Mouse (Mus musculus): ENCODE data around the gene Fam83g. TPM values are rescaled to one million over a fixed set of nuclear protein-coding genes. Genes with fewer than 3 reads are reported as not detected.

The Fam83g gene
- polyA plus RNA-seq, 1 experiment = 1.3 TPM

GRCm38 (mm10) chr11:61685119-61685725 is 1.3 kb downstream of the Fam83g start:
- 79% methylated on average over 8 of the region's 8 CpGs for WGBS
- Histone ChIP-seq H3K27ac (ENCODE audit: insufficient read depth, low read length) (no peak overlapping the region), H3K4me1 (ENCODE audit: control insufficient read depth, insufficient read depth, insufficient read length) (peaks cover 10% of the 10 kb centered on the region), H3K36me3 (ENCODE audit: control insufficient read depth, insufficient read depth, low read length) (no peaks in the 10 kb centered on the region), H3K4me3 (ENCODE audit: extremely low read depth, insufficient read depth, insufficient read length) (no peak overlapping the region), H3K27me3 (ENCODE audit: control insufficient read depth, insufficient read depth, low read length) (no peaks in the 10 kb centered on the region)
- TF ChIP-seq CTCF (IDR thresholded peaks at IDR 0.05; ENCODE audit: extremely low read depth, insufficient read depth, insufficient read length, insufficient replicate concordance) (no peak), POLR2A (IDR thresholded peaks at IDR 0.05; ENCODE audit: low read depth, low read length) (no peak)
- no peak for DNase-seq (ENCODE audit: low read depth in 1 of 2, low spot score in 2 of 2)

- no peaks in the 10 kb centered on the region for H3K27me3 ChIP-seq (ENCODE audit: control insufficient read depth, insufficient read depth, low read length)
- H3K27ac ChIP-seq (ENCODE audit: insufficient read depth, low read length) = no peak overlapping the region
- H3K4me1 ChIP-seq (ENCODE audit: control insufficient read depth, insufficient read depth, insufficient read length) = peaks cover 10% of the 10 kb centered on the region
- WGBS = 38% methylated on average over 2 of the region's 2 CpGs
- no peak for TF ChIP-seq CTCF (IDR thresholded peaks at IDR 0.05; ENCODE audit: extremely low read depth, insufficient read depth, insufficient read length, insufficient replicate concordance)
- no peak for TF ChIP-seq POLR2A (IDR thresholded peaks at IDR 0.05; ENCODE audit: low read depth, low read length)
- H3K4me3 ChIP-seq (ENCODE audit: extremely low read depth, insufficient read depth, insufficient read length) = no peak overlapping the region
- no peaks in the 10 kb centered on the region for H3K36me3 ChIP-seq (ENCODE audit: control insufficient read depth, insufficient read depth, low read length)
- DNase-seq (ENCODE audit: low read depth in 1 of 2, low spot score in 2 of 2) = no peak
These were observed 2.2 kb downstream of the Fam83g start for GRCm38 (mm10) chr11:61686141-61686540.

- no peak for DNase-seq (ENCODE audit: low read depth in 1 of 2, low spot score in 2 of 2)
- H3K4me3 ChIP-seq (ENCODE audit: extremely low read depth, insufficient read depth, insufficient read length) = no peak overlapping the region
- H3K27ac ChIP-seq (ENCODE audit: insufficient read depth, low read length) = no peak overlapping the region
These were observed 3.1 kb downstream of the Fam83g start for GRCm38 (mm10) chr11:61686906-61687453.

DNA sequence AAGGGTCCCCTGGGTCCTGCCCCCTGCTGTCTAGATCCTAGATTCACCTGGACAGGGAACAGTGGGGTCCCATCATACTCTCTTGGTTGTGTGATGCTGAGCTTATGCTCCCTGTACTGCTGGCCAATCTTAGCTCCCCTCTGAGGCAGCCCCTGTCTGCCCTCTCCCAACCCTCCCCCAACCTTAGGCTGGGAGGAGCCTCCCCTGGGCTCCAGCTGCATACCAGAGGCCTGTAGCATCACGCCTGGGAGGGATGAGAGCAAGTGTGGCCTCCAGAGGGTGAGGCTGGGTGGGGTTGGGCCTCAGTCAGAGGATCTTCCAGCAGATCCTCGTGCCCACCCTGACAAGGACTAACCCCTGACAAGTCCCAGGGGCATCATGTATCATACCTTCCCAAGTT is 3.7 kb downstream of the Fam83g start:
- peaks cover 10% of the 10 kb centered on the region for H3K4me1 ChIP-seq (ENCODE audit: control insufficient read depth, insufficient read depth, insufficient read length)
- H3K4me3 ChIP-seq (ENCODE audit: extremely low read depth, insufficient read depth, insufficient read length) = no peak overlapping the region
- no peak for TF ChIP-seq CTCF (IDR thresholded peaks at IDR 0.05; ENCODE audit: extremely low read depth, insufficient read depth, insufficient read length, insufficient replicate concordance)
- no peak for TF ChIP-seq POLR2A (IDR thresholded peaks at IDR 0.05; ENCODE audit: low read depth, low read length)
- H3K27me3 ChIP-seq (ENCODE audit: control insufficient read depth, insufficient read depth, low read length) = no peaks in the 10 kb centered on the region
- no peak for DNase-seq (ENCODE audit: low read depth in 1 of 2, low spot score in 2 of 2)
- 76% methylated on average over 2 of the region's 2 CpGs for WGBS
- H3K27ac ChIP-seq (ENCODE audit: insufficient read depth, low read length) = no peak overlapping the region
- no peaks in the 10 kb centered on the region for H3K36me3 ChIP-seq (ENCODE audit: control insufficient read depth, insufficient read depth, low read length)

More at GRCm38 (mm10) chr11:61686906-61687453, 3.1 kb downstream of the Fam83g start:
- TF ChIP-seq CTCF (IDR thresholded peaks at IDR 0.05; ENCODE audit: extremely low read depth, insufficient read depth, insufficient read length, insufficient replicate concordance) (no peak), POLR2A (IDR thresholded peaks at IDR 0.05; ENCODE audit: low read depth, low read length) (no peak)
- Histone ChIP-seq H3K27me3 (ENCODE audit: control insufficient read depth, insufficient read depth, low read length) (no peaks in the 10 kb centered on the region), H3K4me1 (ENCODE audit: control insufficient read depth, insufficient read depth, insufficient read length) (peaks cover 10% of the 10 kb centered on the region), H3K36me3 (ENCODE audit: control insufficient read depth, insufficient read depth, low read length) (no peaks in the 10 kb centered on the region)
- 76% methylated on average over 10 of the region's 10 CpGs for WGBS

DNA sequence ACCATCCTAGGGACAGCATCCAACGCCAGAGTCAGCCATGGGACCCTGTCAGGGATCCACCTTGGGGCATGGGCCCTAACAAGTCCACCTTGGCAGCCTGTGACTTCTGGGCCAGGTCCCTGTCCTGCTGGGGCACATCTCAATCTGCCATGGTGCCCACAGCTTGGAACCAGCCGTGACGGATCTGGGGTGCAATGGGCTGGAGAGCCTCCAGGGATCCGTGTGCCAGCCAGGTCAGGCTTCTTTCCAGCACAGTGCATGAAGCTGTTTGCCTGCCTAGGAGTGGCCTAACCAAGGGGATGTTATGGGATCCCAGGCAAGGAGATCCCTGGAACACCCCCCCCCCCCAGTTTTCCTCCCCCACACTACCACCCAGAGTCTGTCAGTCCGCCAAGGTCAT is 9.1 kb downstream of the Fam83g start:
- WGBS = 93% methylated on average over 5 of the region's 5 CpGs
- Histone ChIP-seq H3K27ac (ENCODE audit: insufficient read depth, low read length) (no peak overlapping the region), H3K4me3 (ENCODE audit: extremely low read depth, insufficient read depth, insufficient read length) (no peak overlapping the region), H3K4me1 (ENCODE audit: control insufficient read depth, insufficient read depth, insufficient read length) (no peaks in the 10 kb centered on the region), H3K27me3 (ENCODE audit: control insufficient read depth, insufficient read depth, low read length) (no peaks in the 10 kb centered on the region), H3K36me3 (ENCODE audit: control insufficient read depth, insufficient read depth, low read length) (no peaks in the 10 kb centered on the region)
- TF ChIP-seq CTCF (IDR thresholded peaks at IDR 0.05; ENCODE audit: extremely low read depth, insufficient read depth, insufficient read length, insufficient replicate concordance) (no peak), POLR2A (IDR thresholded peaks at IDR 0.05; ENCODE audit: low read depth, low read length) (no peak)
- no peak for DNase-seq (ENCODE audit: low read depth in 1 of 2, low spot score in 2 of 2)

- Histone ChIP-seq H3K27me3 (ENCODE audit: control insufficient read depth, insufficient read depth, low read length) (no peaks in the 10 kb centered on the region), H3K4me1 (ENCODE audit: control insufficient read depth, insufficient read depth, insufficient read length) (peaks cover 4% of the 10 kb centered on the region; the same call in 1 of the 2 replicates), H3K36me3 (ENCODE audit: control insufficient read depth, insufficient read depth, low read length) (no peaks in the 10 kb centered on the region), H3K27ac (ENCODE audit: insufficient read depth, low read length) (no peak overlapping the region), H3K4me3 (ENCODE audit: extremely low read depth, insufficient read depth, insufficient read length) (no peak overlapping the region)
- no peak for TF ChIP-seq CTCF (IDR thresholded peaks at IDR 0.05; ENCODE audit: extremely low read depth, insufficient read depth, insufficient read length, insufficient replicate concordance)
- no peak for TF ChIP-seq POLR2A (IDR thresholded peaks at IDR 0.05; ENCODE audit: low read depth, low read length)
- DNase-seq (ENCODE audit: low read depth in 1 of 2, low spot score in 2 of 2) = no peak
These were observed 15.0 kb downstream of the Fam83g start for GRCm38 (mm10) chr11:61698852-61699251.

DNA sequence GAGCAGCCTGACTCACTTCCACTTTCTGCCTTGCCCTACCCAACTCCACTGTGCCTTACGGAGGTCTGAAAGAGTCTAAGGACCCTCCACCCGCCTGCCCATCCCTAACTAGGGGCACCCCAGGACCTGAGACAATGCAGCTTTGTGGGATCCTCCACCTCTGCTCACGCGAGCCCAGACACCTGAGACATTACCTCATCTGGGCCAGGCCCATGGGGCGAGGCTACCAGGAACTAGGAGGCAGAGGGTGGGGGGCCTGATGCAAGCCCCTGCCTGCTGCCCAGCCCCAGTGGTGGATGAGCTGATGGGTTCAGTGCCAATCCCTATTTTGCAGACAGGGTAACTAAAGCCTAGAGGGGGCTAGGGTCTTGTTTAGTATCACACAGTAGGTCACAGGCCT is 15.6 kb downstream of the Fam83g start:
- DNase-seq (ENCODE audit: low read depth in 1 of 2, low spot score in 2 of 2) = no peak
- TF ChIP-seq CTCF (IDR thresholded peaks at IDR 0.05; ENCODE audit: extremely low read depth, insufficient read depth, insufficient read length, insufficient replicate concordance) = no peak
- TF ChIP-seq POLR2A (IDR thresholded peaks at IDR 0.05; ENCODE audit: low read depth, low read length) = no peak
- H3K36me3 ChIP-seq (ENCODE audit: control insufficient read depth, insufficient read depth, low read length) = no peaks in the 10 kb centered on the region
- no peak overlapping the region for H3K4me3 ChIP-seq (ENCODE audit: extremely low read depth, insufficient read depth, insufficient read length)
- H3K27me3 ChIP-seq (ENCODE audit: control insufficient read depth, insufficient read depth, low read length) = no peaks in the 10 kb centered on the region
- H3K27ac ChIP-seq (ENCODE audit: insufficient read depth, low read length) = no peak overlapping the region
- WGBS = 84% methylated on average over 5 of the region's 5 CpGs
- H3K4me1 ChIP-seq (ENCODE audit: control insufficient read depth, insufficient read depth, insufficient read length) = peaks cover 4% of the 10 kb centered on the region; the same call in 1 of the 2 replicates
